Mouse (Mus musculus): Measurements from ENCODE around the gene Ntrk2. TPM values are rescaled to one million over a fixed set of nuclear protein-coding genes. Genes with fewer than 3 reads are reported as not detected.

Ntrk2 gene
- total and polyA plus RNA-seq, 3 experiments: under 0.01 TPM; not detected in 2

GRCm38 (mm10) chr13:58912559-58912958, 106.2 kb downstream of the Ntrk2 start (continued):
- no peak for TF ChIP-seq POLR2AphosphoS2 (IDR thresholded peaks at IDR 0.05; ENCODE audit: low read length)
- TF ChIP-seq ZNF384 (IDR thresholded peaks at IDR 0.05; ENCODE audit: low read depth, low read length): no peak
- TF ChIP-seq USF1 (IDR thresholded peaks at IDR 0.05; ENCODE audit: low read depth, low read length): no peak
- no peak for TF ChIP-seq POLR2A (IDR thresholded peaks at IDR 0.05; ENCODE audit: control insufficient read depth in 1 of 2, insufficient read depth in 1 of 2, low read depth in 1 of 2, low read length in 2 of 2, poor library complexity in 1 of 2)

- DNase-seq (ENCODE audit: low read depth, low spot score): no peak
- Histone ChIP-seq H3K9ac (ENCODE audit: control insufficient read depth, low read depth, low read length, poor library complexity, severe bottlenecking) (no peak overlapping the region), H3K27ac (ENCODE audit: control insufficient read depth, low read depth, low read length) (no peak overlapping the region), H3K36me3 (ENCODE audit: control insufficient read depth in 1 of 2, insufficient read depth in 2 of 2, low read length in 2 of 2) (no peaks in the 10 kb centered on the region), H3K4me3 (ENCODE audit: control insufficient read depth in 1 of 2, insufficient read depth in 1 of 2, low read depth in 2 of 2, low read length in 2 of 2) (no peak overlapping the region), H3K79me2 (ENCODE audit: control insufficient read depth, insufficient read depth, low read length, poor library complexity) (no peaks in the 10 kb centered on the region), H3K4me1 (ENCODE audit: control insufficient read depth in 1 of 2, insufficient read depth in 2 of 2, low read length in 2 of 2) (no peaks in the 10 kb centered on the region), H3K27me3 (ENCODE audit: control insufficient read depth in 1 of 2, insufficient read depth in 2 of 2, low read length in 2 of 2) (no peaks in the 10 kb centered on the region), H3K9me3 (replicated peaks; ENCODE audit: insufficient read depth, low read length) (no peaks in the 10 kb centered on the region)
- TF ChIP-seq NELFE (IDR thresholded peaks at IDR 0.05; ENCODE audit: low read depth, low read length): no peak
- no peak for TF ChIP-seq USF2 (IDR thresholded peaks at IDR 0.05; ENCODE audit: borderline replicate concordance in 1 of 2, insufficient read depth in 1 of 2, low read depth in 1 of 2, low read length in 2 of 2)
- no peak for TF ChIP-seq MAFK (IDR thresholded peaks at IDR 0.05; ENCODE audit: borderline replicate concordance, low read depth, low read length)
- no peak for TF ChIP-seq POLR2AphosphoS5 (IDR thresholded peaks at IDR 0.05; ENCODE audit: borderline replicate concordance, low read depth, low read length)
- TF ChIP-seq CHD2 (IDR thresholded peaks at IDR 0.05; ENCODE audit: low read length): no peak
- no peak for TF ChIP-seq ZNF384 (IDR thresholded peaks at IDR 0.05; ENCODE audit: low read depth, low read length)
- TF ChIP-seq RCOR1 (IDR thresholded peaks at IDR 0.05; ENCODE audit: low read depth, low read length): no peak
- no peak for TF ChIP-seq MAZ (IDR thresholded peaks at IDR 0.05; ENCODE audit: low read depth, low read length)
These were observed 107.9 kb downstream of the Ntrk2 start for GRCm38 (mm10) chr13:58914061-58914814.

DNA sequence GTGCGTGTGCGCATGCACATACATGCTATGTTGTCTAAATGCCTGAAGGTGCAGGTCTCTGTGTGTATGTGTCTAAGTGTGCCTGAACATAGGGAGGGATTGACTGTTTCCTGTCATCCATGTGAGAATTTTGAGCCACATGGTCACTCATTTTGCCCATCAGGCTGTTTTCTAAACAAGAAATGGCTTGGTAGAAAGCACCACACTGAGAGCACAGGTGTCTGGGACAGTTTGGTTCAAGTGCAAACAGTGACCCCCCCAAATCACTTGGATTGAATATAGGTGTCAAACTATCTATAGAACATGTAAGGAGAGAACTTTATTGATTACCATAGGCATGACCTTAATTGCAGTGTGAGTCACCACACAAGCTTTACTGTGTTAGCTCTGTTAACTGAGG, 110.0 kb downstream of the Ntrk2 start:
- Histone ChIP-seq H3K79me2 (ENCODE audit: control insufficient read depth, insufficient read depth, low read length, poor library complexity) (no peaks in the 10 kb centered on the region), H3K4me1 (ENCODE audit: control insufficient read depth in 1 of 2, insufficient read depth in 2 of 2, low read length in 2 of 2) (no peaks in the 10 kb centered on the region), H3K9ac (ENCODE audit: control insufficient read depth, low read depth, low read length, poor library complexity, severe bottlenecking) (no peak overlapping the region), H3K27ac (ENCODE audit: control insufficient read depth, low read depth, low read length) (no peak overlapping the region), H3K4me3 (ENCODE audit: control insufficient read depth in 1 of 2, insufficient read depth in 1 of 2, low read depth in 2 of 2, low read length in 2 of 2) (no peak overlapping the region), H3K9me3 (replicated peaks; ENCODE audit: insufficient read depth, low read length) (no peaks in the 10 kb centered on the region), H3K27me3 (ENCODE audit: control insufficient read depth in 1 of 2, insufficient read depth in 2 of 2, low read length in 2 of 2) (no peaks in the 10 kb centered on the region), H3K36me3 (ENCODE audit: control insufficient read depth in 1 of 2, insufficient read depth in 2 of 2, low read length in 2 of 2) (no peaks in the 10 kb centered on the region)
- DNase-seq (ENCODE audit: low read depth, low spot score): no peak
- no peak for TF ChIP-seq GATA1 (IDR thresholded peaks at IDR 0.05; ENCODE audit: low read depth, low read length)
- TF ChIP-seq EP300 (IDR thresholded peaks at IDR 0.05; ENCODE audit: low read depth in 1 of 2, low read length in 2 of 2): no peak
- TF ChIP-seq CHD1 (IDR thresholded peaks at IDR 0.05; ENCODE audit: low read depth, low read length): no peak
- no peak for TF ChIP-seq ETS1 (IDR thresholded peaks at IDR 0.05; ENCODE audit: low read depth, low read length)
- TF ChIP-seq TBP (IDR thresholded peaks at IDR 0.05; ENCODE audit: low read depth, low read length): no peak
- no peak for TF ChIP-seq TAL1 (IDR thresholded peaks at IDR 0.05; ENCODE audit: low read length)
- no peak for TF ChIP-seq HCFC1 (IDR thresholded peaks at IDR 0.05; ENCODE audit: low read depth, low read length)
- no peak for TF ChIP-seq MAX (IDR thresholded peaks at IDR 0.05; ENCODE audit: low read length)
